Mouse (Mus musculus) right cerebral cortex, postnatal 4 days (tissue): ENCODE measurements around the gene Kalrn.

Experiments used
- DNase-seq: peaks from one replicate; pipeline ENCODE4 v3.0.0-alpha.2; 2022

The Kalrn gene

GRCm38 (mm10) chr16:34573151-34573802 lies at the start of gene Kalrn:
Gene Kalrn, minus strand, starts transcription at chr16:34573532.
- DNase-seq: peak; percentile 89

GRCm38 (mm10) chr16:34614021-34614420 lies 40.7 kb upstream of the Kalrn start:
- DNase-seq: no peak

DNA sequence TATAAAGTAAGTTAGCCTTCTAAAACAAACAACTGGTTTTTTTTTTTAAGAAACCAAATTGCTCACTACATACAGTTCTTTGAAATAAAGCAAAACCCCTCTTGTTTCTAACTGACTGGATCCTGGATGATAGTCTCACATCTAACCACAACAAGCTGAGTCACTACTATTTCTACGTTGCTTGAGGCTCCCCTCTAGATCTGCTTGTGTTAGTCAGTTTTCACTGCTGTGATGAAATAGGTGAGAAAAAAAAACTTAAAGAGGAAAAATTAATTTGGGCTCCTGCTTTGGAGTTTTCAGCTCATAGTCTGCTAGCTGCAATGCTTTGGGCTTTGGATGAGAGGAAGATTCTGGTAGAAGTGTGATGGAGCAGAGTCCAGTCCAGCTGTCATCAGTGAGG lies 36.8 kb upstream of the Kalrn start:
- DNase-seq: no peak

DNA sequence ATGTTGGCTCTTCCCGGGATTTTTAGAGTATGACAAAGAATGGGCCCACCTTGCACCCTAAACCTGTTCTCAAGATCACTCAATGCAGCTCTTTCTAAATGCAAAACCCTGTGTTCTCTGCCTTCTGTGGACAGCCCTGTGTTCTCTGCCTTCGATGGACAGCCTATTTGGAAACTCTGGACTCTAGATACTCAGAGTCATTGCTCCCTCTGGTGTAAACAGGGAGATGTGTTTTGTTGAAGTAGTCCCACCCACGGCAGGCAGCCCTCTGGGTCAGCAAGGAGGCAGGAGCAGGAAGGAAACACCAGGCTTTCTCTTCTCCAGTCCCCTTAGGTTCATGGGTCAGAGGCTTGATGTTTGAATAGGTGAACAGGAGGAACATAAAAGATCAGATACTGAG lies 32.3 kb upstream of the Kalrn start:
- DNase-seq: no peak

DNA sequence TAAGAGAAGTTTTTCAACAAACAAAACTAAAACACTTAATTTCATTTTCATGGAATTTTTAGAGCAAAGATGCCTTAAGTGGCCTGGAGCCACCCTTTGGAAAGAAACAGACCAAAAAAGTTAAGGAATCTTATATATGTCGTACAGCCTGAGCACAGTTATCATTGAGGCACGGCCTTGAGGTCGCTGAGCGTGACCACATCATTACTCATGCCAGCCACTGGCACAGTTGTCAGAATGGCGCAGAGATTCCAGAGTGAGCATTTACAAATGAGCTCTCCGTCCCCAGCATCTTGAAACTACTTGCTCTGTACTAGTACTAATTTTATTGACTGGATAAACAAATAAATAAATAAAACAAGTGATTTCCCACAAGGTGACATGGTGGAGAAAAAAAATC lies 30.5 kb upstream of the Kalrn start:
- DNase-seq: no peak

- no peak for DNase-seq
Observed at GRCm38 (mm10) chr16:34603076-34603475, 29.7 kb upstream of the Kalrn start.

DNA sequence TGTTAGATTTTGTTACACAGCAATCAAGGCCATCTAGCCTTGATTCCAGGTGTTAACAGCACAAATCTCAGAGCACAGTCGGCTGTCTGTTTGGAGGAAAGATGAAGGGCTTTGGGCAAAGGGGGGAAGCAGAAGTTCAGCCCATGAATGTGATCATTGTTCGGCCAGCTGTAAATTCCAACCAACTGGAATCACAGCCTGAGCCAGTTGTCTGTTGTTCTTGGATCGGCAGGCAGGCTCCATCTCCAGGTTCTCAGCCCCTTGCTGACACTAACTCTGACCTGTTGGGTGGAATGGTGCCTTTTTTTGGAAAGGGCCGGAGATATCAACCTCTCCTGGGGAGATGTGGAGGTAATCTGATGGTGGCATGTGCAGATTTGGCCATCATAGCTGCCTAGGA lies 28.6 kb upstream of the Kalrn start:
- no peak for DNase-seq

GRCm38 (mm10) chr16:34595294-34595693 lies 22.0 kb upstream of the Kalrn start:
- DNase-seq: no peak

- no peak for DNase-seq
Observed at GRCm38 (mm10) chr16:34594597-34595262, 21.4 kb upstream of the Kalrn start.

DNA sequence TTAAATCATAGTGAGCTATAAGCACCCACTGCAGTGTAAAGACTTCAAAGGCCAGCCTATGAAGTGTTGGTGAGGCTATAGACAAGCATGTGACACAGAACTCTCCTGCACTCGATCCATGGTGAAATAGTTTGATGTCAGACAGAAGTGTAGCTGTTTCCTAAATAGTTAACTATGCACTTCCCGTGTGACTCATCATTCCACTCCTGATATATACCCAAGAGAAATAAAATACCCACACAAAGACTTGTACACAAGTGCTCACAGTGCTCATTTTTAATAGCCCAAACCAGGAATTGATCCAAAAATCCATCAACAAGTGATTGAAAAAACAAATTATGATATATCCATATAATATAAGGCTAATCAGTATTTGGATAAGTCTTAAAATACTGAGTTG lies 19.4 kb upstream of the Kalrn start:
- no peak for DNase-seq

DNA sequence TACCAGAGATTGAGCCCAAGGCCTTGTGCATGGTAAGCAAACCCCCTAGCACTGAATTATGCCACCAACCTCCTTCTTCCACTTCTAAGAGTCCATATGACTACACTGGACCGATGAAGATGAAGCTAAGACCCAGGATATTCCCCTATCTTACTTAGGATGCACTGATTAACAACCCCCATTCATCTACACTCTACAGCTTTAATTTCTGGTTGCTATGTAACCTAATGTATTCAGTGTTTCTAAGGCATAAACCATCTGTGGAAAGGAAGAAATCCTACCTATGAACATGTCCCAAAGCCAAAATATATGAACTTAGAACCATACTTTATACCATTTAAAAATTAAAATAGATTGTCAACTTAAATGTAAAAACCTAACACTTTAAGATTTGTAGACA lies 18.6 kb upstream of the Kalrn start:
- DNase-seq: no peak

DNA sequence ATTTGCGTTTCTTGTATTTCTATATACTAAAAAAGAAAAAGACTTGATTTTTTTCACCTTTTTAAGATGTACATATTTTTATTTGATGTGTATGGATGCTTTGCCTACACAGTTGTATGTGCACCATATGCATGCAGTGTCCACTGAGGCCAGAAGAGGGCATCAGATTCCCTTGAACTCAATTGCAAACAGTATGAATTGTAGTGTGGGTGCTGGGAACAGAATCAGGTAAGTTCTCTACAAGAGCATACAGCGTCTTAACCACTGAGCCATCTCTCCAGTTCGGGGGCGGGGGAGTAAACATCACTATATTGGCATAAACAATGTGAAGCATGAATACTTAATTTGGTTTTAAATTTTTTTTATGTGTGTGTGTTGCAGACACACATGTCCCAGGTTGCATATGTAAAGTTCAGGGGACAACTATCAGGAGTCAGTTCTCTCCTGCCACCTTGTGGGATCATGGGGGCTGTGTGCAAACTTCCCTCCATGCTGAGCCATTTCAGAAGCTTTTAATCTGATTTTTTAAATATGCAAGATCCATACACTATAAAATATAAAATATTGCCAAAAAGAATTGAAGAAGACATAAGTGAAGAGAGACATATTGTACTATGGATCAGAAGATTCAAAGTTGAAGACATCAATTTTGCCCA lies 6.5 kb upstream of the Kalrn start:
- no peak for DNase-seq

GRCm38 (mm10) chr16:34573856-34574491 lies 642 bp upstream of the Kalrn start:
- DNase-seq: no peak

DNA sequence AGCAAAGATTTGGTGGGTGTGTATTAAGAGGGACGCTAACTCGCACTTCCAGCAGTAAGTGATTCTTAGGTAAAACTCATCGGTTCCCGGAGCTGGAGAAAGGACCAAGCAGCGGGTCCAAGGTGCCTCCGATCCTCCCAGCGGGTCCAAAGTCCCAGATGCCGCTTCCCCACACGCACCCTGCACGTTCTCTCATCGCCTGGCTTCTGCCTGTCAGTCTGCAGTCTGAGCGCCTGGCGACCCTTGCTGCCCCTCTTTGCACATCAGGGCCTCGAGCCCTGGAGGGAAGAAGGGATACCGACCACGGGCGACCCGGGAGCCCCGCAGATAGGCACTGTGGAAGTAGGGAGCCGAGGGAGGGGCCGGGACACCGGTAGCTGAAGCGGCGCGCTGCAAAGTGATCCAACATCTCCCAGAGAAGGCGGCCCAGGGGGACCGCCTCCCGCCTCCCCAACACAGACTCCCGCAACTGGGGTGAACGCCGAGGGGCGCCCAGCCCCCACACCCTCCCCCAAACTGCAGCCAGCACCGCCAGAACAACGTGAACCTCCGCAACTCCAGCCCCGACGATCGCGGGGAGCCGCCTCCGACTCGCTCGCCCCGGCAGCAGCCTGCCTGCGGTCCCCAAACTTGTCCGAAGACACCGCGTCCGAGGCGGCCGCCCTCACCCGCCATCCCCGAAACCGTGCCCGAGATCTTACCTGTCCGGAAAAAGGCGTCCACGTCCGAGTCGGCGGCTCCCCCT lies 754 bp downstream of the Kalrn start:
- DNase-seq: peak; percentile 58

GRCm38 (mm10) chr16:34571931-34572405 lies 1.4 kb downstream of the Kalrn start:
- peak; percentile 26 for DNase-seq

- DNase-seq: no peak
Observed at GRCm38 (mm10) chr16:34569897-34570296, 3.4 kb downstream of the Kalrn start.

- DNase-seq: no peak
Observed at GRCm38 (mm10) chr16:34568831-34569230, 4.5 kb downstream of the Kalrn start.

- DNase-seq: no peak
Observed at GRCm38 (mm10) chr16:34563593-34564280, 9.6 kb downstream of the Kalrn start.

DNA sequence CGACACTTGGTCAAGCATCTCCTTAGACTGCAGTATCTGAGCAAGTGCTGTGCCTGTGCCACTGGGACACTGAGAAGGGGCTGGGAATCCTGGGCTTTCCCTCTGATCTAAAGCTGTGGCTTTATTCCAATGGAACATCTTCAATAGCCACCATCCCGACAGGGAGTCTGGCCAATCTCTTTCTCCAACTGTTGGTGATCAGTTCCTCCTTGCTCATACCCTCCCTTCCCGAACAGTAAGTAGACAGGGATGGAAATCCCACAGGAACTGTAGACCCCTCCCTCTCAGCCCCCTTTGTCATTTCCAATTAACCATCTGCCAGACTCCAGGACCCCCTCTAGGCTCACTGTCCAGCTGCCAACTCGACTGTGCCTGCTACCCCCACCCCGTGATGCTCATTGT lies 11.6 kb downstream of the Kalrn start:
- DNase-seq: no peak

GRCm38 (mm10) chr16:34560814-34561213 lies 12.5 kb downstream of the Kalrn start:
- DNase-seq: no peak

- no peak for DNase-seq
Observed at GRCm38 (mm10) chr16:34560411-34560810, 12.9 kb downstream of the Kalrn start.

- no peak for DNase-seq
Observed at GRCm38 (mm10) chr16:34557891-34558290, 15.4 kb downstream of the Kalrn start.
